Mouse (Mus musculus): ENCODE results near the gene Tlcd1.

DNA sequence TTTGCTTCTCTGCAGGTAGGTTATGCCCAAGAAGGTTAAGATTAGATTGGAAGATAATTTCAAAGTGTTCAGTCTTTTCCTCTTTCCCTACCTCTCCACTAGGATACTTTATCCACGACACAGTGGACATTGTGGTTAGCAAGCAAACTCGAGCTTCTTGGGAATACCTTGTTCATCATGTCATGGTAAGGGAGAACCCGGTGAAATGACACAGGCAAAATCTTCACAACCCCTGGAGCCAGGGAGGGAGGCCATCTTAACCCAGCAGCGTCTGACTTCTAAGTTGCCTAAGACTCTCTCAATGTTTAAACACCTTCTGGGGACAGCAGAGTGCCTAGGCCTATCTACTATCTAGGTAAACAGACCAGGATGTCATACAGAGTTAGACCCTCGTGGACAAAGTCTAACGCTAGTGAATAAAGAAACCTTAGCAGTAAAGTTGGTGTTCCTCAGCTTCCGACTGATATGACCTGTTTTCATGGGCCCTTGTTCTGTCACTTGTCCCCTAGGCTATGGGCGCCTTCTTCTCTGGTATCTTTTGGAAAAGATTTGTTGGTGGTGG is 3.0 kb downstream of the Tlcd1 start:
- TF ChIP-seq ZC3H11A (IDR thresholded peaks at IDR 0.05; ENCODE audit: borderline replicate concordance, low read depth, low read length) (no peak), ZNF384 (IDR thresholded peaks at IDR 0.05; ENCODE audit: low read depth, low read length) (no peak), MAFK (IDR thresholded peaks at IDR 0.05; ENCODE audit: insufficient read depth, low read depth, low read length) (no peak), HCFC1 (IDR thresholded peaks at IDR 0.05; ENCODE audit: borderline replicate concordance, insufficient read depth, low read length) (no peak)

Measured in ES-E14 (cell line).